Comparison of ENCODE assay signal across 7 mouse cellular contexts in the genomic region with DNA sequence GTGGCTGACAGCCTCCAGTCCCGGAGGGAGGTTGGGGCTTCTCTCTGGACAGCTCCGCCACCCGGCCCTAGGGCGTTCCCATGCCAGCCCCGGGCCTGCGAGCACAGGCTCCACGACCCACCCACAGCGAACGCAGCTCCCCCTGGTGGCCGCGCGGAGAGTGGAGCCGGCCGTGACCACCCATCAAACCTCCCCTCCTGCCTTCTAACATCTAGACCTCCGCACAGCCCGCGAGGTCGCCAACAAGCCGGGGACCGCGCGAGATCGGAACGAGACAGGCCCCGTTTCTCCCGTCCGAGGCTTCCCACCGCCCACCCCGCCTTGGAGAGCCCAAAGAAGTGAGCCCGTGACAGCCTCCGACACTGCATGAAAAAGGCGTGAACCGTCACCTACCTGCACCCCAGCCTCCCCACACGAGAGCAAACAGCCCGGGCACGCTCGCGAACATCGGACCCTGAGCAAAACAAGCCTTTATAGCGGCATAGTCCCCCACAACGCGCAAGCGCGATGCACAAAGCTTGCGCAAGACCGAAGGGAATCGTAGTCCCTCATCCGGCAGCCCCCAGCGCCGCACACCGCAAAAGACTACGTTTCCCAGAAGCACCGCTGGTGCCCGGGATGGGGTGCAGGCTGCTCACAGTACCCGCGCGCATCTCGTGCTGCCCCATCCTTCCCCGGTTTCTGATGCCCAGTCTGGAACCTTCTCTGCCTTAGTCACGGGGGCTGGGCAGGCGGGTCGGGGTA. TPM values are rescaled to one million over a fixed set of nuclear protein-coding genes. Genes with fewer than 3 reads are reported as not detected.
DNase-seq lines count a peak whose midpoint lies in the region; ATAC-seq lines count a peak whose summit lies in the region.

A gene (minus strand): TSS at position 540 of the 744 bp plus-strand sequence.

- peak within 1 kb of the TSS; percentile 44 for H3K4me2 ChIP-seq in embryonic facial prominence, embryonic 11.5 days (ENCODE audit: low read depth, low read length)
- H3K4me2 ChIP-seq in limb, embryonic 11.5 days (ENCODE audit: low read depth, severe bottlenecking): peak within 1 kb of the TSS; percentile 74
- H3K4me2 ChIP-seq in midbrain, embryonic 14.5 days (ENCODE audit: low read length): peak within 1 kb of the TSS; percentile 83

- no peaks in the 10 kb centered on the region for H3K9me3 ChIP-seq in embryonic facial prominence, embryonic 11.5 days (replicated peaks; ENCODE audit: control insufficient read depth, low read length)
- H3K9me3 ChIP-seq in limb, embryonic 11.5 days (ENCODE audit: control insufficient read depth, low read length): no peaks in the 10 kb centered on the region
- no peaks in the 10 kb centered on the region for H3K9me3 ChIP-seq in midbrain, embryonic 14.5 days (ENCODE audit: control insufficient read depth, low read length)

- peak; percentile 99 for ATAC-seq in embryonic facial prominence, embryonic 11.5 days (replicated peaks; ENCODE audit: insufficient number of reproducible peaks, low FRiP score, low TSS enrichment, low read depth)
- peak; percentile 96 for ATAC-seq in limb, embryonic 11.5 days (ENCODE audit: insufficient number of reproducible peaks, low FRiP score, low TSS enrichment, low read depth)
- peak; percentile 99 for ATAC-seq in midbrain, embryonic 14.5 days (ENCODE audit: low FRiP score, low TSS enrichment)

- peak within 1 kb of the TSS; percentile 72 for H3K4me3 ChIP-seq in embryonic facial prominence, embryonic 11.5 days (ENCODE audit: low read depth, low read length)
- peak within 1 kb of the TSS; percentile 80 for H3K4me3 ChIP-seq in limb, embryonic 11.5 days (ENCODE audit: low read depth, low read length)
- H3K4me3 ChIP-seq in midbrain, embryonic 14.5 days (replicated peaks; ENCODE audit: low read depth, low read length): peak within 1 kb of the TSS; percentile 78

- H3K27ac ChIP-seq in embryonic facial prominence, embryonic 11.5 days (replicated peaks; ENCODE audit: low read depth, low read length): no peak within 1 kb of the TSS; the same call in 1 of the 2 replicates
- H3K27ac ChIP-seq in limb, embryonic 11.5 days (replicated peaks; ENCODE audit: low read depth, low read length): peak within 1 kb of the TSS; percentile 62; the same call in 1 of the 2 replicates
- peak within 1 kb of the TSS; percentile 92 for H3K27ac ChIP-seq in midbrain, embryonic 14.5 days (replicated peaks; ENCODE audit: low read depth, low read length)

- no peaks in the 10 kb centered on the region for H3K36me3 ChIP-seq in embryonic facial prominence, embryonic 11.5 days (replicated peaks; ENCODE audit: control insufficient read depth, insufficient read depth, low read depth, low read length)
- H3K36me3 ChIP-seq in limb, embryonic 11.5 days (ENCODE audit: control insufficient read depth, insufficient read depth, low read length): peaks cover 3% of the 10 kb centered on the region; the same call in 1 of the 2 replicates
- peaks cover 12% of the 10 kb centered on the region for H3K36me3 ChIP-seq in midbrain, embryonic 14.5 days (ENCODE audit: control insufficient read depth, insufficient read depth, low read length)

- peak; percentile 94 for DNase-seq in adrenal gland, postnatal 14 days
- peak; percentile 96 for DNase-seq in embryonic facial prominence, embryonic 11.5 days (ENCODE audit: low spot score)
- DNase-seq in heart, adult 11 months: peak; percentile 100
- DNase-seq in kidney, adult 18-20 months: peak; percentile 91
- DNase-seq in limb, embryonic 11.5 days (ENCODE audit: low spot score): peak; percentile 93
- peak; percentile 97 for DNase-seq in midbrain, embryonic 14.5 days
- peak; percentile 78 to 85 for DNase-seq in spleen, adult 18-20 months

- H3K9ac ChIP-seq in embryonic facial prominence, embryonic 11.5 days (replicated peaks; ENCODE audit: low read length): peak within 1 kb of the TSS; percentile 74
- H3K9ac ChIP-seq in limb, embryonic 11.5 days (ENCODE audit: low read length): peak within 1 kb of the TSS; percentile 73
- peak within 1 kb of the TSS; percentile 84 for H3K9ac ChIP-seq in midbrain, embryonic 14.5 days (replicated peaks; ENCODE audit: low read length)

- WGBS in embryonic facial prominence, embryonic 11.5 days: under 1% methylated on average over 62 of the region's 62 CpGs
- 0% methylated on average over 62 of the region's 62 CpGs for WGBS in limb, embryonic 11.5 days
- WGBS in midbrain, embryonic 14.5 days: under 1% methylated on average over 62 of the region's 62 CpGs

- H3K4me1 ChIP-seq in embryonic facial prominence, embryonic 11.5 days (ENCODE audit: control insufficient read depth, insufficient read depth, low read length): no peaks in the 10 kb centered on the region
- peaks cover 5% of the 10 kb centered on the region; the same call in 1 of the 2 replicates for H3K4me1 ChIP-seq in limb, embryonic 11.5 days (ENCODE audit: control insufficient read depth, insufficient read depth, low read length)
- H3K4me1 ChIP-seq in midbrain, embryonic 14.5 days (ENCODE audit: control insufficient read depth, insufficient read depth, low read length): peaks cover 15% of the 10 kb centered on the region

- no peaks in the 10 kb centered on the region for H3K27me3 ChIP-seq in embryonic facial prominence, embryonic 11.5 days (ENCODE audit: control insufficient read depth, insufficient read depth, low read length)
- H3K27me3 ChIP-seq in limb, embryonic 11.5 days (ENCODE audit: control insufficient read depth, insufficient read depth, low read length): no peaks in the 10 kb centered on the region
- H3K27me3 ChIP-seq in midbrain, embryonic 14.5 days (ENCODE audit: control insufficient read depth, insufficient read depth, low read length): no peaks in the 10 kb centered on the region

RNA-seq across cellular contexts. Expression of the gene that starts here (rescaled TPM):
- 48.2 and 50.7 TPM in 2 replicates for total RNA-seq in adrenal gland, postnatal 14 days (2021)
- 44.9 and 47.6 TPM in 2 replicates for polyA plus RNA-seq in embryonic facial prominence, embryonic 11.5 days (2014; fragmentation: Nextera tagmentation; extraction: Ambion mirVana)
- 46.1 and 54.5 TPM in 2 replicates for polyA plus RNA-seq in limb, embryonic 11.5 days (2014; fragmentation: Nextera tagmentation; extraction: Ambion mirVana)
- 154 and 163 TPM in 2 replicates for polyA plus RNA-seq in midbrain, embryonic 14.5 days (2014; fragmentation: Nextera tagmentation; extraction: Ambion mirVana)
